Mouse (Mus musculus) B cell, adult 67 days (primary cell): ENCODE results near the gene Actr1a. TPM values are rescaled to one million over a fixed set of nuclear protein-coding genes. Genes with fewer than 3 reads are reported as not detected.

Experiments
- total RNA-seq, 2 experiments: library from RNA; stranded (reverse); gene quantifications; 4 replicates each; pipeline ENCODE4 v1.2.4; 2023

Gene Actr1a
- 100 to 1,000 TPM in 1 of 2 experiments, 10 to 100 TPM in 1; 95.6 to 104 TPM for total RNA-seq

GRCm38 (mm10) chr19:46395109-46396009, at the start of gene Actr1a:
TSS of gene Actr1a (minus strand) at chr19:46395748.

GRCm38 (mm10) chr19:46396686-46397435, 1.3 kb upstream of the Actr1a start, which contains the start of gene Sufu:
TSS of gene Sufu (plus strand) at chr19:46396896.

GRCm38 (mm10) chr19:46350168-46350932, 45.2 kb downstream of the Actr1a start, which contains the start of gene 2310034G01Rik:
TSS of gene 2310034G01Rik (minus strand) at chr19:46350302.

GRCm38 (mm10) chr19:46338331-46338936, 57.1 kb downstream of the Actr1a start, which contains the start of gene Cuedc2:
TSS of gene Cuedc2 (minus strand) at chr19:46338702.

GRCm38 (mm10) chr19:46328081-46329030, 67.2 kb downstream of the Actr1a start, which contains the start of gene Fbxl15:
TSS of gene Fbxl15 (plus strand) at chr19:46328184.

Other genes with a start within 250 kb of the Actr1a start
- gene Pitx3, start 247.4 kb downstream of the Actr1a start, total RNA-seq, result not detected
- 100 to 1,000 TPM; 112 to 124 TPM for gene Gbf1, start 243.2 kb downstream of the Actr1a start, total RNA-seq
- gene Nfkb2, start 91.4 kb downstream of the Actr1a start, total RNA-seq, result 100 to 1,000 TPM; 217 to 236 TPM
- 1 to 10 TPM in 1 of 2 experiments, under 1 TPM in 1; 0.96 to 2.8 TPM for gene Psd, start 68.6 kb downstream of the Actr1a start, total RNA-seq
- gene Fbxl15, start 67.6 kb downstream of the Actr1a start, total RNA-seq, result 1 to 10 TPM; 4.2 to 6.6 TPM
- 10 to 100 TPM; 66.9 to 67.9 TPM for gene Cuedc2, start 57.0 kb downstream of the Actr1a start, total RNA-seq
- under 1 TPM; 0.35 to 0.42 TPM for gene Mfsd13a, start 54.6 kb downstream of the Actr1a start, total RNA-seq
- not detected for gene 2310034G01Rik, start 45.4 kb downstream of the Actr1a start, total RNA-seq
- 10 to 100 TPM; 47.6 to 49.3 TPM for gene Sufu, start 1.1 kb upstream of the Actr1a start, total RNA-seq
- gene Trim8, start 106.0 kb upstream of the Actr1a start, total RNA-seq, result 10 to 100 TPM; 80.5 to 85.8 TPM
- gene Arl3, start 177.4 kb upstream of the Actr1a start, total RNA-seq, result 10 to 100 TPM; 13.2 to 14.5 TPM
- 10 to 100 TPM; 12.5 to 18.0 TPM for gene Sfxn2, start 177.6 kb upstream of the Actr1a start, total RNA-seq
- 10 to 100 TPM; 59.6 to 69.4 TPM for gene Wbp1l, start 203.3 kb upstream of the Actr1a start, total RNA-seq